19 mouse cellular contexts compared by ENCODE assay signal in the genomic region with DNA sequence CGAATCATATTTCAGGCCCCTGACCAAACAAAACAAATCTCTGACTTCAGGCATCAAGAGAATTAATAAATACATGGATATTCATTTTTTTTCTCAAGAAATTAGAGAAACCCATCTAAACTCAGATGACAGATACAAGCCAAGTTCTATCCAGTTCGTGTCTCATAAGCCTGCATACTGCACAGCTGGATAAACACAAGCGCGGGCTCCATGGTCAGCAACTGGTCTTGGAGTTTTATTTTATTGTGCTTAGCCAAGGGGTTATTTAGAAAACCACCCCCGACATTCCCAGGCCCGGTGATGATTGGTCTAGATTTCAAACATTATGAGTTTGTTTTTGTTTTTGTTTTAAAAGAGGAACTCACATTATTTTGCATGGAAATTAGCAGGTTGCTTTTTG. TPM values are rescaled to one million over a fixed set of nuclear protein-coding genes. Genes with fewer than 3 reads are reported as not detected.
A peak's percentile ranks its signal among the peaks of the same experiment; 100 is the strongest.
DNase-seq lines count a peak whose midpoint lies in the region; ATAC-seq and TF ChIP-seq lines count a peak whose summit lies in the region.
"Had no signal": no experiment of that assay in that cellular context is flagged by ENCODE, and none has a peak within 500 bp of the region (broad histone marks: within the 10 kb centered on the region; RNA-seq: fewer than 3 reads in every experiment).

No protein-coding gene starts in this region.

- H3K4me1 ChIP-seq in heart, adult 2 months (ENCODE audit: control insufficient read depth, insufficient read depth, low read length) = peaks cover 11% of the 10 kb centered on the region
- peaks cover 19% of the 10 kb centered on the region for H3K4me1 ChIP-seq in kidney, postnatal 0 days (replicated peaks; ENCODE audit: insufficient read depth, low read length)
- H3K4me1 ChIP-seq in embryonic facial prominence, embryonic 10.5 days = peaks cover 36% of the 10 kb centered on the region
- H3K4me1 ChIP-seq: midbrain, embryonic 10.5 days had no signal

- no peak; the same call in 1 of the 2 replicates for ATAC-seq in kidney, postnatal 0 days (replicated peaks; ENCODE audit: low FRiP score, low read depth)
- ATAC-seq in frontal cortex, adult (ENCODE audit: low TSS enrichment) = no peak
- ATAC-seq: intestine, postnatal 0 days had no signal

- H3K9ac ChIP-seq in heart, adult 2 months (ENCODE audit: low read depth, low read length) = no peak overlapping the region
- no peak overlapping the region for H3K9ac ChIP-seq in kidney, postnatal 0 days (ENCODE audit: low read depth, low read length)
- H3K9ac ChIP-seq: hindbrain, embryonic 15.5 days; liver, embryonic 15.5 days had no signal

- no peaks in the 10 kb centered on the region for H3K9me3 ChIP-seq in kidney, postnatal 0 days (replicated peaks; ENCODE audit: low read length)
- H3K9me3 ChIP-seq in embryonic facial prominence, embryonic 10.5 days = no peaks in the 10 kb centered on the region
- H3K9me3 ChIP-seq: hindbrain, embryonic 15.5 days; liver, embryonic 15.5 days; midbrain, embryonic 10.5 days; neural tube, embryonic 13.5 days had no signal

- TF ChIP-seq POLR2A in heart, adult 2 months (IDR thresholded peaks at IDR 0.05; ENCODE audit: insufficient read depth, low read depth, low read length) = no peak

- DNase-seq in heart, adult 2 months = no peak
- no peak for DNase-seq in heart, adult 18-20 months
- peak; percentile 88 for DNase-seq in kidney, postnatal 0 days (ENCODE audit: low spot score)
- DNase-seq in kidney, adult 9 months = no peak
- no peak for DNase-seq in embryonic facial prominence, embryonic 10.5 days (ENCODE audit: low spot score)
- peak; percentile 59 for DNase-seq in kidney, postnatal 14 days
- DNase-seq in ovary, postnatal 36 days (ENCODE audit: low spot score) = no peak
- DNase-seq: cerebellum, postnatal 10 days; heart, adult 11 months; heart, postnatal 36 days; lung, postnatal 36 days; right cerebral cortex, postnatal 14 days; thymus, postnatal 4 days had no signal

- peaks cover 8% of the 10 kb centered on the region for H3K79me2 ChIP-seq in heart, adult 2 months (replicated peaks; ENCODE audit: control insufficient read depth, insufficient read depth, low read length)

- no peaks in the 10 kb centered on the region; the same call in 1 of the 2 replicates for H3K36me3 ChIP-seq in heart, adult 2 months (ENCODE audit: control insufficient read depth, insufficient read depth, low read length)
- no peaks in the 10 kb centered on the region for H3K36me3 ChIP-seq in kidney, postnatal 0 days (ENCODE audit: insufficient read depth, low read length)
- H3K36me3 ChIP-seq in embryonic facial prominence, embryonic 10.5 days (replicated peaks) = peaks cover 53% of the 10 kb centered on the region
- H3K36me3 ChIP-seq: hindbrain, embryonic 15.5 days; liver, embryonic 15.5 days had no signal

- no peak overlapping the region for H3K4me2 ChIP-seq in kidney, postnatal 0 days (ENCODE audit: low read length)
- H3K4me2 ChIP-seq: hindbrain, embryonic 15.5 days; liver, embryonic 15.5 days; neural tube, embryonic 13.5 days had no signal

- no peak for TF ChIP-seq CTCF in heart, adult 2 months (IDR thresholded peaks at IDR 0.05)
- TF ChIP-seq CTCF in kidney, postnatal 0 days (IDR thresholded peaks at IDR 0.05; ENCODE audit: low read depth) = no peak

- no peak overlapping the region for H3K4me3 ChIP-seq in heart, adult 2 months
- H3K4me3 ChIP-seq in kidney, postnatal 0 days (replicated peaks; ENCODE audit: low read depth, low read length) = no peak overlapping the region
- H3K4me3 ChIP-seq in embryonic facial prominence, embryonic 10.5 days = no peak overlapping the region
- H3K4me3 ChIP-seq: hindbrain, embryonic 15.5 days; liver, embryonic 15.5 days; midbrain, embryonic 10.5 days; neural tube, embryonic 13.5 days had no signal

- no peaks in the 10 kb centered on the region for H3K27me3 ChIP-seq in heart, adult 2 months (ENCODE audit: control insufficient read depth, insufficient read depth, low read length)
- no peaks in the 10 kb centered on the region for H3K27me3 ChIP-seq in kidney, postnatal 0 days (ENCODE audit: insufficient read depth, low read length)
- no peaks in the 10 kb centered on the region for H3K27me3 ChIP-seq in embryonic facial prominence, embryonic 10.5 days (replicated peaks; ENCODE audit: low read depth, poor library complexity, severe bottlenecking)
- H3K27me3 ChIP-seq: hindbrain, embryonic 15.5 days; liver, embryonic 15.5 days; neural tube, embryonic 13.5 days had no signal

- WGBS in heart, adult 2 months = 73% methylated on average over 6 of the region's 6 CpGs
- WGBS in kidney, postnatal 0 days = 27% methylated on average over 6 of the region's 6 CpGs
- 76% methylated on average over 6 of the region's 6 CpGs for WGBS in embryonic facial prominence, embryonic 10.5 days

- TF ChIP-seq EP300 in heart, adult 2 months (IDR thresholded peaks at IDR 0.05; ENCODE audit: insufficient read depth, low read depth, low read length) = no peak

- peak overlapping the region; percentile 15; the same call in 1 of the 2 replicates for H3K27ac ChIP-seq in heart, adult 2 months
- peak overlapping the region; percentile 66 for H3K27ac ChIP-seq in kidney, postnatal 0 days
- H3K27ac ChIP-seq in embryonic facial prominence, embryonic 10.5 days (replicated peaks) = peak overlapping the region; percentile 49
- H3K27ac ChIP-seq: hindbrain, embryonic 15.5 days; liver, embryonic 15.5 days; midbrain, embryonic 10.5 days; neural tube, embryonic 13.5 days had no signal

- intact Hi-C loops in heart, adult 2 months (cut with DNase I) = no loop called here

RNA-seq across cellular contexts. Expression of gene Sept11, which starts 21.8 kb away (rescaled TPM):
- total RNA-seq in heart, adult 2 months (2021) = 10 to 100 TPM; 25.7 to 34.0 TPM
- 15.6 and 25.8 TPM in 2 replicates for polyA plus RNA-seq in heart, adult 2 months (2012; rRNA removed)
- total RNA-seq in heart, adult 18-20 months (2021) = 10 to 100 TPM; 26.9 to 27.3 TPM
- 140 and 154 TPM in 2 replicates for polyA plus RNA-seq in kidney, postnatal 0 days (2015; fragmentation: Nextera tagmentation; extraction: Ambion mirVana)
- 294 and 297 TPM in 2 replicates for polyA plus RNA-seq in embryonic facial prominence, embryonic 10.5 days (2016; fragmentation: Nextera tagmentation; extraction: Ambion mirVana)

Comparison
In these comparisons a context has a peak if more than half of its experiments do, and no peak if none do; other contexts are left out.
1. DNase-seq: peak in kidney, postnatal 0 days (single experiment) and kidney, postnatal 14 days (single experiment); none in heart, adult 2 months (0 of 2), heart, adult 18-20 months (0 of 2), kidney, adult 9 months (single experiment), embryonic facial prominence, embryonic 10.5 days (single experiment) and ovary, postnatal 36 days (single experiment).
2. H3K27ac ChIP-seq: peak in every context shown above with its lines; median percentile 66 in kidney, postnatal 0 days; 49 in embryonic facial prominence, embryonic 10.5 days; 15 in heart, adult 2 months.